Mouse (Mus musculus) lung, embryonic 14.5 days (tissue): Measurements from ENCODE around the gene Msi2. TPM values are rescaled to one million over a fixed set of nuclear protein-coding genes. Genes with fewer than 3 reads are reported as not detected.

ENCODE experiments used
- ATAC-seq: fragments of 200-750 bp; cut with Nextera tagmentation; 2 replicates; pipeline ENCODE4 v1.8.0; 2017; ENCODE audit warnings: mild to moderate bottlenecking, moderate TSS enrichment, moderate library complexity; ENCODE audit not compliant: insufficient read depth
- DNase-seq: peaks from one replicate; pipeline ENCODE4 v3.0.0-alpha.2; 2015
- H3K27ac ChIP-seq: fragments of 300-500 bp; sonication (generic); 2 replicates; pipeline ENCODE4 v1.5.1; 2014; ENCODE audit warnings: low read depth, mild to moderate bottlenecking, moderate library complexity
- H3K27me3 ChIP-seq: fragments of 300-500 bp; sonication (generic); 2 replicates; pipeline ENCODE4 v1.6.1; 2014; ENCODE audit warnings: low read length, control low read depth; ENCODE audit not compliant: insufficient read depth
- H3K36me3 ChIP-seq: fragments of 300-500 bp; sonication (generic); 2 replicates; pipeline ENCODE4 v1.6.1; 2014; ENCODE audit warnings: control low read depth; ENCODE audit not compliant: insufficient read depth
- H3K4me1 ChIP-seq: fragments of 300-500 bp; sonication (generic); 2 replicates; pipeline ENCODE4 v1.6.1; 2014; ENCODE audit warnings: antibody characterized with exemption, control low read depth; ENCODE audit not compliant: insufficient read depth
- H3K4me2 ChIP-seq: fragments of 300-500 bp; sonication (generic); 2 replicates; pipeline ENCODE4 v1.6.1; 2014; ENCODE audit warnings: mild to moderate bottlenecking
- H3K4me3 ChIP-seq: fragments of 300-500 bp; sonication (generic); 2 replicates; pipeline ENCODE4 v1.5.1; 2014; ENCODE audit warnings: low read depth, low read length
- H3K9ac ChIP-seq: fragments of 300-500 bp; sonication (generic); 2 replicates; pipeline ENCODE4 v1.6.1; 2014
- H3K9me3 ChIP-seq: fragments of 300-500 bp; sonication (generic); 2 replicates; pipeline ENCODE4 v1.6.1; 2016; ENCODE audit warnings: low read depth, low read length, control low read depth
- CTCF ChIP-seq: IDR thresholded peaks from 2 replicates; pipeline ENCODE4 v1.5.1; 2016; ENCODE audit warnings: antibody characterized with exemption, low read depth
- WGBS: fragments of 180-500 bp; shearing (Covaris S2); extraction: QIAGEN DNeasy Blood & Tissue Kit; methylation state at CpG from one replicate; pipeline ENCODE4 v1.1.7; 2014; 5-methylcytosine and 5-hydroxymethylcytosine counted together
- polyA plus RNA-seq: library from polyadenylated mRNA; unstranded; fragments of >200 nt; fragmentation: Nextera tagmentation; extraction: Ambion mirVana; gene quantifications from 2 replicates; pipeline ENCODE4 v1.2.1, GENCODE M21; 2014

Gene Msi2
- polyA plus RNA-seq, 1 experiment from 2014 or later = 12.7 TPM

GRCm38 (mm10) chr11:88348056-88348455 lies 370.3 kb downstream of the Msi2 start:
- H3K27me3 ChIP-seq = no peaks in the 10 kb centered on the region
- TF ChIP-seq CTCF = no peak
- H3K9me3 ChIP-seq = no peaks in the 10 kb centered on the region
- H3K4me2 ChIP-seq = no peak overlapping the region
- H3K4me3 ChIP-seq = no peak overlapping the region
- WGBS = 84% methylated on average over 3 of the region's 3 CpGs
- no peak overlapping the region for H3K27ac ChIP-seq
- no peak for DNase-seq
- no peak for ATAC-seq
- H3K4me1 ChIP-seq = no peaks in the 10 kb centered on the region
- H3K36me3 ChIP-seq = peaks cover 14% of the 10 kb centered on the region; the same call in 1 of the 2 replicates
- H3K9ac ChIP-seq = no peak overlapping the region

- 71% methylated on average over 5 of the region's 5 CpGs for WGBS
- no peak for DNase-seq
- Histone ChIP-seq H3K9me3 (no peaks in the 10 kb centered on the region), H3K27me3 (no peaks in the 10 kb centered on the region), H3K36me3 (peaks cover 14% of the 10 kb centered on the region; the same call in 1 of the 2 replicates), H3K4me2 (no peak overlapping the region), H3K4me1 (no peaks in the 10 kb centered on the region), H3K9ac (no peak overlapping the region), H3K27ac (no peak overlapping the region), H3K4me3 (no peak overlapping the region)
- ATAC-seq = no peak
- no peak for TF ChIP-seq CTCF
Observed at GRCm38 (mm10) chr11:88346066-88346465, 372.2 kb downstream of the Msi2 start.

GRCm38 (mm10) chr11:88337926-88338325 lies 380.4 kb downstream of the Msi2 start:
- peaks cover 3% of the 10 kb centered on the region; the same call in 1 of the 2 replicates for H3K36me3 ChIP-seq
- no peak overlapping the region for H3K27ac ChIP-seq
- no peaks in the 10 kb centered on the region for H3K27me3 ChIP-seq
- no peak for TF ChIP-seq CTCF
- ATAC-seq (no peak), DNase-seq (no peak)
- H3K4me1 ChIP-seq = 0 out of 2 replicates have a peak, but pooled peaks cover 8% of the 10 kb centered on the region
- no peak overlapping the region for H3K4me2 ChIP-seq
- WGBS = 87% methylated on average over 3 of the region's 3 CpGs
- H3K4me3 ChIP-seq = no peak overlapping the region
- H3K9ac ChIP-seq = no peak overlapping the region
- no peaks in the 10 kb centered on the region for H3K9me3 ChIP-seq

GRCm38 (mm10) chr11:88334893-88335292 lies 383.4 kb downstream of the Msi2 start:
- no peaks in the 10 kb centered on the region for H3K9me3 ChIP-seq
- H3K4me1 ChIP-seq = peaks cover 31% of the 10 kb centered on the region
- ATAC-seq (no peak), DNase-seq (peak; percentile 49)
- TF ChIP-seq CTCF = no peak
- H3K4me2 ChIP-seq = peak overlapping the region; percentile 18; the same call in 1 of the 2 replicates
- no peaks in the 10 kb centered on the region for H3K27me3 ChIP-seq
- no peak overlapping the region for H3K4me3 ChIP-seq
- H3K27ac ChIP-seq = no peak overlapping the region
- no peak overlapping the region for H3K9ac ChIP-seq
- peaks cover 3% of the 10 kb centered on the region; the same call in 1 of the 2 replicates for H3K36me3 ChIP-seq
- 26% methylated on average over 5 of the region's 5 CpGs for WGBS

- ATAC-seq = peak; percentile 76
- peaks cover 38% of the 10 kb centered on the region for H3K4me1 ChIP-seq
- peak; percentile 86 for DNase-seq
- H3K4me3 ChIP-seq = no peak overlapping the region
- TF ChIP-seq CTCF = no peak
- no peaks in the 10 kb centered on the region for H3K27me3 ChIP-seq
- peak overlapping the region; percentile 18; the same call in 1 of the 2 replicates for H3K27ac ChIP-seq
- 37% methylated on average over 8 of the region's 8 CpGs for whole genome bisulfite sequencing
- H3K9ac ChIP-seq = no peak overlapping the region
- no peaks in the 10 kb centered on the region for H3K36me3 ChIP-seq
- H3K4me2 ChIP-seq = no peak overlapping the region
- H3K9me3 ChIP-seq = no peaks in the 10 kb centered on the region
Observed at GRCm38 (mm10) chr11:88332309-88332934, 385.9 kb downstream of the Msi2 start.

GRCm38 (mm10) chr11:88331722-88332121 lies 386.6 kb downstream of the Msi2 start:
- no peak for ATAC-seq
- no peak for DNase-seq

GRCm38 (mm10) chr11:88330799-88331198 lies 387.5 kb downstream of the Msi2 start:
- peak overlapping the region; percentile 25; the same call in 1 of the 2 replicates for H3K4me2 ChIP-seq
- H3K36me3 ChIP-seq = no peaks in the 10 kb centered on the region
- DNase-seq (peak; percentile 91), ATAC-seq (peak; percentile 74)
- no peaks in the 10 kb centered on the region for H3K27me3 ChIP-seq
- H3K4me3 ChIP-seq = no peak overlapping the region
- H3K9ac ChIP-seq = no peak overlapping the region
- no peaks in the 10 kb centered on the region for H3K9me3 ChIP-seq
- peaks cover 37% of the 10 kb centered on the region for H3K4me1 ChIP-seq
- WGBS = 13% methylated on average over 11 of the region's 11 CpGs
- no peak for TF ChIP-seq CTCF
- H3K27ac ChIP-seq = 0 out of 2 replicates have a peak overlapping the region, but pooled peaks have one; percentile 60

More at GRCm38 (mm10) chr11:88331722-88332121, 386.6 kb downstream of the Msi2 start:
- WGBS = 78% methylated on average over 8 of the region's 8 CpGs
- H3K9ac ChIP-seq = no peak overlapping the region
- no peaks in the 10 kb centered on the region for H3K9me3 ChIP-seq
- no peak overlapping the region for H3K27ac ChIP-seq
- H3K4me2 ChIP-seq = no peak overlapping the region
- no peak for TF ChIP-seq CTCF
- no peaks in the 10 kb centered on the region for H3K27me3 ChIP-seq
- H3K4me1 ChIP-seq = peaks cover 38% of the 10 kb centered on the region
- no peaks in the 10 kb centered on the region for H3K36me3 ChIP-seq
- H3K4me3 ChIP-seq = no peak overlapping the region
